Mouse (Mus musculus): ENCODE measurements around the gene Mrgpra6.

- TF ChIP-seq MAFK (IDR thresholded peaks at IDR 0.05; ENCODE audit: insufficient replicate concordance, low read length) (no peak), ZMIZ1 (IDR thresholded peaks at IDR 0.05; ENCODE audit: low read depth, low read length) (no peak), CTCF (conservative IDR thresholded peaks at IDR 0.05 in 1 of 2, IDR thresholded peaks at IDR 0.05 in 1 of 2; ENCODE audit: low read depth in 2 of 2, low read length in 2 of 2) (no peak), POLR2AphosphoS2 (IDR thresholded peaks at IDR 0.05; ENCODE audit: low read depth, low read length) (no peak), EP300 (IDR thresholded peaks at IDR 0.05; ENCODE audit: low read length) (no peak), TBP (conservative IDR thresholded peaks at IDR 0.05; ENCODE audit: low read depth, low read length) (no peak), ELF1 (IDR thresholded peaks at IDR 0.05; ENCODE audit: low read depth, low read length) (no peak), ZC3H11A (IDR thresholded peaks at IDR 0.05; ENCODE audit: low read depth, low read length) (no peak), NELFE (IDR thresholded peaks at IDR 0.05; ENCODE audit: low read depth, low read length) (no peak), POLR2A (IDR thresholded peaks at IDR 0.05; ENCODE audit: low read depth, low read length) (no peak), USF2 (conservative IDR thresholded peaks at IDR 0.05; ENCODE audit: low read depth, low read length) (no peak), CHD2 (IDR thresholded peaks at IDR 0.05; ENCODE audit: low read length) (no peak)
Observed at GRCm38 (mm10) chr7:47170814-47171213, 33.9 kb downstream of the Mrgpra6 start.

All from CH12.LX (cell line).